Mouse (Mus musculus): ENCODE results near the gene Arid1a.
"Not testable (repeated sequence)": the region's sequence is repeated elsewhere in the genome, so short reads cannot be mapped to it uniquely, and the experiment has no call there.

The Arid1a gene

GRCm38 (mm10) chr4:133654070-133654469 lies 102.5 kb downstream of the Arid1a start:
- in situ Hi-C loops (cut with MseI, MboI) = not testable (repeated sequence)

- in situ Hi-C loops (cut with MseI, MboI) = no loop called here
Observed at GRCm38 (mm10) chr4:133652746-133653145, 103.8 kb downstream of the Arid1a start.

GRCm38 (mm10) chr4:133651986-133652385 lies 104.6 kb downstream of the Arid1a start:
- in situ Hi-C loops (cut with MseI, MboI) = no loop called here

- in situ Hi-C loops (cut with MseI, MboI) = no loop called here
Observed at GRCm38 (mm10) chr4:133651445-133651844, 105.1 kb downstream of the Arid1a start.

GRCm38 (mm10) chr4:133649989-133650699 lies 106.4 kb downstream of the Arid1a start, which contains the start of gene Zdhhc18:
Zdhhc18 (minus strand) TSS chr4:133650154.
- in situ Hi-C loops (cut with MseI, MboI) = no loop called here

- in situ Hi-C loops (cut with MseI, MboI) = not testable (repeated sequence)
Observed at GRCm38 (mm10) chr4:133649464-133649863, 107.1 kb downstream of the Arid1a start.

- in situ Hi-C loops (cut with MseI, MboI) = no loop called here
Observed at GRCm38 (mm10) chr4:133645680-133646079, 110.9 kb downstream of the Arid1a start.

GRCm38 (mm10) chr4:133645195-133645594 lies 111.4 kb downstream of the Arid1a start:
- in situ Hi-C loops (cut with MseI, MboI) = no loop called here

- in situ Hi-C loops (cut with MseI, MboI) = no loop called here
Observed at GRCm38 (mm10) chr4:133634043-133634410, 122.5 kb downstream of the Arid1a start.

- in situ Hi-C loops (cut with MseI, MboI) = no loop called here
Observed at GRCm38 (mm10) chr4:133633332-133634042, 123.1 kb downstream of the Arid1a start.

- in situ Hi-C loops (cut with MseI, MboI) = no loop called here
Observed at GRCm38 (mm10) chr4:133632483-133633327, 123.9 kb downstream of the Arid1a start.

- in situ Hi-C loops (cut with MseI, MboI) = no loop called here
Observed at GRCm38 (mm10) chr4:133631769-133632411, 124.7 kb downstream of the Arid1a start.

GRCm38 (mm10) chr4:133631071-133631768 lies 125.3 kb downstream of the Arid1a start:
- in situ Hi-C loops (cut with MseI, MboI) = no loop called here

- in situ Hi-C loops (cut with MseI, MboI) = no loop called here
Observed at GRCm38 (mm10) chr4:133630326-133630920, 126.1 kb downstream of the Arid1a start.

- in situ Hi-C loops (cut with MseI, MboI) = no loop called here
Observed at GRCm38 (mm10) chr4:133629191-133629590, 127.4 kb downstream of the Arid1a start.

Measured in mouse trophoblast stem cell (cell line).